Mouse (Mus musculus) midbrain, embryonic 11.5 days (tissue): ENCODE results near the gene Prcd. TPM values are rescaled to one million over a fixed set of nuclear protein-coding genes. Genes with fewer than 3 reads are reported as not detected.
"Not testable (repeated sequence)": the region's sequence is repeated elsewhere in the genome, so short reads cannot be mapped to it uniquely, and the experiment has no call there.

Source experiments
- ATAC-seq: fragments of 200-750 bp; cut with Nextera tagmentation; 2 replicates; pipeline ENCODE4 v1.8.0; 2017; ENCODE audit warnings: moderate TSS enrichment, moderate library complexity; ENCODE audit not compliant: low FRiP score
- DNase-seq: peaks from one replicate; pipeline ENCODE4 v3.0.0; 2015; ENCODE audit warnings: low spot score; ENCODE audit errors: missing footprints
- H3K27ac ChIP-seq: fragments of 300-500 bp; sonication (generic); 2 replicates; pipeline ENCODE4 v1.5.1; 2014; ENCODE audit warnings: low read depth, low read length
- H3K27me3 ChIP-seq: fragments of 300-500 bp; sonication (generic); 2 replicates; pipeline ENCODE4 v1.6.1; 2014; ENCODE audit warnings: mild to moderate bottlenecking, low read length, moderate library complexity, mixed read lengths; ENCODE audit not compliant: control insufficient read depth, insufficient read depth
- H3K36me3 ChIP-seq: fragments of 300-500 bp; sonication (generic); 2 replicates; pipeline ENCODE4 v1.6.1; 2014; ENCODE audit warnings: mild to moderate bottlenecking, low read length, moderate library complexity, mixed read lengths; ENCODE audit not compliant: control insufficient read depth, insufficient read depth
- H3K4me1 ChIP-seq: fragments of 300-500 bp; sonication (generic); 2 replicates; pipeline ENCODE4 v1.6.1; 2014; ENCODE audit warnings: low read length; ENCODE audit not compliant: control insufficient read depth, insufficient read depth
- H3K4me2 ChIP-seq: fragments of 300-500 bp; sonication (generic); 2 replicates; pipeline ENCODE4 v1.6.1; 2014; ENCODE audit warnings: mild to moderate bottlenecking, moderate library complexity
- H3K4me3 ChIP-seq: fragments of 300-500 bp; sonication (generic); 2 replicates; pipeline ENCODE4 v1.5.1; 2014; ENCODE audit warnings: low read depth, low read length
- H3K9ac ChIP-seq: fragments of 300-500 bp; sonication (generic); 2 replicates; pipeline ENCODE4 v1.6.1; 2014; ENCODE audit warnings: low read length
- H3K9me3 ChIP-seq: fragments of 300-500 bp; sonication (generic); 2 replicates; pipeline ENCODE4 v1.6.1; 2016; ENCODE audit warnings: low read length; ENCODE audit not compliant: control insufficient read depth
- WGBS: fragments of 180-500 bp; shearing (Covaris S2); extraction: QIAGEN DNeasy Blood & Tissue Kit; methylation state at CpG from one replicate; pipeline ENCODE4 v1.1.7; 2014; 5-methylcytosine and 5-hydroxymethylcytosine counted together
- polyA plus RNA-seq: library from polyadenylated mRNA; unstranded; fragments of >200 nt; fragmentation: Nextera tagmentation; extraction: Ambion mirVana; gene quantifications from 2 replicates; pipeline ENCODE4 v1.2.1, GENCODE M21; 2014

Prcd gene
- polyA plus RNA-seq, 1 experiment from 2014 or later: 0.22 TPM

GRCm38 (mm10) chr11:116669787-116670365 lies 16.5 kb downstream of the Prcd start:
- WGBS: 73% methylated on average over 13 of the region's 13 CpGs

GRCm38 (mm10) chr11:116670386-116670785 lies 17.1 kb downstream of the Prcd start:
- DNase-seq (no peak), ATAC-seq (no peak)
- 88% methylated on average over 7 of the region's 7 CpGs for WGBS
- Histone ChIP-seq H3K4me3 (no peak overlapping the region), H3K36me3 (peaks cover 13% of the 10 kb centered on the region; the same call in 1 of the 2 replicates), H3K4me2 (no peak overlapping the region), H3K27me3 (no peaks in the 10 kb centered on the region), H3K9me3 (no peaks in the 10 kb centered on the region), H3K9ac (no peak overlapping the region), H3K27ac (no peak overlapping the region), H3K4me1 (peaks cover 14% of the 10 kb centered on the region)

More at GRCm38 (mm10) chr11:116669787-116670365, 16.5 kb downstream of the Prcd start:
- Histone ChIP-seq H3K4me2 (no peak overlapping the region), H3K4me3 (no peak overlapping the region), H3K9me3 (no peaks in the 10 kb centered on the region), H3K27me3 (no peaks in the 10 kb centered on the region), H3K9ac (no peak overlapping the region), H3K27ac (no peak overlapping the region), H3K36me3 (peaks cover 9% of the 10 kb centered on the region; the same call in 1 of the 2 replicates), H3K4me1 (peaks cover 14% of the 10 kb centered on the region)
- DNase-seq: no peak
- no peak for ATAC-seq

- Histone ChIP-seq H3K27me3 (no peaks in the 10 kb centered on the region), H3K9ac (peak overlapping the region; percentile 81), H3K36me3 (peaks cover 19% of the 10 kb centered on the region), H3K4me3 (peak overlapping the region; percentile 52), H3K27ac (no peak overlapping the region), H3K4me1 (peaks cover 14% of the 10 kb centered on the region), H3K9me3 (no peaks in the 10 kb centered on the region), H3K4me2 (peak overlapping the region; percentile 93)
- peak; percentile 100 for DNase-seq
- 2% methylated on average over 45 of the region's 45 CpGs for WGBS
- ATAC-seq: peak; percentile 87
Observed at GRCm38 (mm10) chr11:116671112-116671844, 17.9 kb downstream of the Prcd start.

DNA sequence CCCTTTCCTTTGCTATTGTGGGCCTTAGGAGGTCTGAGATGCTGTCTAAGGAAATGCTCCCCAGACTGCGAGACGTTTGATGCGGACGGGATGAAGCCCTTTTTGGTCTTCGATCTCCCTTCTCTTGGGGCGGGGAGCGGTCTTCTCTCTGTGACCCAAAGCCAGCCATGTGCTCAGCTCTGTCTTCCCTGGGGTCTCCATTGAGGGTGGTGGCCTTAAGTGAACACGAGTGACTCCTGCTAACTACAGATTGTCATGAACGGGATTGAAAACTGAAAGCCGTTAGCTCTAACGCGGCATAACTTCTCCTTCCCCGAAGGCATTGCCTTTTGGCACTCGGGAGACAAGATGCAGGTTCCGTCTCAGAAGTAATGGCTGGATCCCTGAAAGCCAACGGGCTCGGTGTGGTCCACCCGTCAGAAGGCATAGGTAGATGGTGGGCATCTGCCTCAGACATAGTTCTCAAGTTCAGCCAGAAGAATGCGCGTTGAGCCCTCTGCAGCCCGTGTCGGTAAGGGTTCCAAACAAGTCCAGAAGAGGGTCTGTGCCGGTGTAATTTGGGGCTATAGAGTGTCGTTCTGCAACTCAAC lies 18.6 kb downstream of the Prcd start:
- ATAC-seq: peak; percentile 38; the same call in 1 of the 2 replicates

GRCm38 (mm10) chr11:116672595-116672994 lies 19.3 kb downstream of the Prcd start:
- peak overlapping the region; percentile 93 for H3K4me2 ChIP-seq
- ATAC-seq: no peak
- H3K27ac ChIP-seq: no peak overlapping the region
- no peak for DNase-seq
- 23% methylated on average over 7 of the region's 7 CpGs for WGBS
- peak overlapping the region; percentile 52 for H3K4me3 ChIP-seq
- H3K4me1 ChIP-seq: peaks cover 14% of the 10 kb centered on the region
- no peaks in the 10 kb centered on the region for H3K9me3 ChIP-seq
- no peaks in the 10 kb centered on the region for H3K27me3 ChIP-seq
- H3K9ac ChIP-seq: peak overlapping the region; percentile 81
- H3K36me3 ChIP-seq: peaks cover 26% of the 10 kb centered on the region

More for the DNA sequence above, 18.6 kb downstream of the Prcd start:
- H3K4me2 ChIP-seq: peak overlapping the region; percentile 93
- H3K4me3 ChIP-seq: peak overlapping the region; percentile 52
- no peaks in the 10 kb centered on the region for H3K9me3 ChIP-seq
- H3K9ac ChIP-seq: peak overlapping the region; percentile 81
- DNase-seq: no peak
- H3K4me1 ChIP-seq: peaks cover 14% of the 10 kb centered on the region
- H3K27ac ChIP-seq: no peak overlapping the region
- peaks cover 25% of the 10 kb centered on the region for H3K36me3 ChIP-seq
- no peaks in the 10 kb centered on the region for H3K27me3 ChIP-seq
- under 1% methylated on average over 24 of the region's 24 CpGs for WGBS

GRCm38 (mm10) chr11:116673410-116673809 lies 20.1 kb downstream of the Prcd start:
- peaks cover 14% of the 10 kb centered on the region for H3K4me1 ChIP-seq
- H3K36me3 ChIP-seq: peaks cover 28% of the 10 kb centered on the region
- H3K27ac ChIP-seq: no peak overlapping the region
- ATAC-seq (no peak), DNase-seq (no peak)
- peak overlapping the region; percentile 52; the same call in 1 of the 2 replicates for H3K4me3 ChIP-seq
- H3K9me3 ChIP-seq: no peaks in the 10 kb centered on the region
- no peaks in the 10 kb centered on the region for H3K27me3 ChIP-seq
- peak overlapping the region; percentile 93; the same call in 1 of the 2 replicates for H3K4me2 ChIP-seq
- H3K9ac ChIP-seq: no peak overlapping the region
- WGBS: 89% methylated on average over 2 of the region's 2 CpGs

DNA sequence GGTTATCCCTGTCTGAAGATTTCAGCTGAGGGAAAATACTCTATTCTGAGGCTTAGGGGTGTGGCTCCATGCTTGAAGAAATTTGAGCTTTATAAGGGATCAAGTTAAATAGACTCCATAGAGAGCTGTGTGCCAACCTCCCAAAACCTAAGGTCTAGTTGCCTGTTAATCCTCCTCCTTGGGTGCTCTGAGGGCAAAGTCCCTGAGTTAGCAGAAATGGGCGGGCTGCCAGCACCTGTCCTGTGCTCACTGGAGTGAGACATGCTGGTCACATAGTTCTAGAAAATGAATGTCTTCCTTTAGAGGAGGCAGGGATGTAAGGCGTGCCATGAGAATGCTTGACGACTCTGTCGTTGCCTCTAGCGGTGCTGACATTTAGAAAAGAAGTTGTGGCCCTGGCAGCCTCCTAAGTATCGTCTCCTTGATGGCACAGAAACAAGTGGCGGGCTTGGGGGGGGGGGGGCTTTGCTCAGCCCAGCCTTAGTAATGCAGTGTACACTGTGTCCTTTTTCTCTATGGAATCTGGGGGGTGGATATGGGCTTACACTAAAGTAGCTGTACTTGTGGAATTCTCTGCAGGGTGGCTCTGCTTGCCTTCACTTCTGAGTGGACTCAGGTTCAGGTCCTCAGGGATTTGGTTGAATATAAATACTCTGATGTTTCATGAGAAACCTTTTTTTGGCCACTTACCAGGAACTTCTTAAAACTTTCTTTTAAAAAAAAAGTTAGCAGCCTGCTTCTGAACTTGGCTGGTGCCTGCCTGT lies 21.5 kb downstream of the Prcd start:
- 89% methylated on average over 7 of the region's 7 CpGs for WGBS
- H3K36me3 ChIP-seq: peaks cover 28% of the 10 kb centered on the region

DNA sequence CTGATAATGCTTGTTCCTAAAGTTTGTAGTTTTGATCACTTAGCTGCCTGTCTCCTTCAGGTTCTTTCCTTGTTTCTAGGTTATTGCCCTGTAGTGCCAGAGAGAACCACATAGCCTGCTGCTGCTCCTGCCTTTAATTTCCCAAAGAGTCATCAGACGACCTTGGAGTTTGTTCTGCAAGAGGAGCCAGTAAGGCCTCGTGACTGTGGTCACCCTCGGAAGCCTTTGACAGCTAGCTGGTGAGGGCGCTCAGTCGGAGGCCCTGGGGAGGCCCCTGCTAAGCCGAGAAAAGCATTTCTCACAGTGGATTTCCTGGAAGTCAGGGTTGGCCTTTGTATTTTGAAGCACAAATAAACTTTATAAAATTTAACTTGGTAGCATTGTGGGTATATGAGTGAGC lies 22.1 kb downstream of the Prcd start:
- H3K27ac ChIP-seq, DNase-seq, H3K9me3 ChIP-seq, H3K4me2 ChIP-seq, ATAC-seq, H3K27me3 ChIP-seq, H3K4me3 ChIP-seq, H3K9ac ChIP-seq: not testable (repeated sequence)
- Histone ChIP-seq H3K36me3 (peaks cover 28% of the 10 kb centered on the region), H3K4me1 (peaks cover 14% of the 10 kb centered on the region)
- WGBS: 85% methylated on average over 6 of the region's 6 CpGs

More for the DNA sequence above, 21.5 kb downstream of the Prcd start:
- H3K4me2 ChIP-seq: no peak overlapping the region
- no peak for DNase-seq
- H3K9me3 ChIP-seq: no peaks in the 10 kb centered on the region
- H3K27ac ChIP-seq: no peak overlapping the region
- peaks cover 14% of the 10 kb centered on the region for H3K4me1 ChIP-seq
- no peaks in the 10 kb centered on the region for H3K27me3 ChIP-seq
- no peak overlapping the region for H3K4me3 ChIP-seq
- no peak for ATAC-seq
- no peak overlapping the region for H3K9ac ChIP-seq
